Mouse (Mus musculus) adipocyte (in vitro differentiated cells): ENCODE measurements around the gene Olfr453.

Experiments
- DNase-seq: peaks from one replicate; pipeline ENCODE4 v3.0.0-alpha.2; 2016; ENCODE audit warnings: low spot score

Gene Olfr453

GRCm38 (mm10) chr6:42739071-42739470 is at the start of gene Olfr453:
TSS of gene Olfr453 (plus strand) at chr6:42739371.
- no peak for DNase-seq

- no peak for DNase-seq
Observed at GRCm38 (mm10) chr6:42689761-42690160, 49.4 kb upstream of the Olfr453 start.

GRCm38 (mm10) chr6:42692154-42692516 is 47.0 kb upstream of the Olfr453 start:
- peak; percentile 95 for DNase-seq

GRCm38 (mm10) chr6:42692517-42693190 is 46.5 kb upstream of the Olfr453 start:
- peak; percentile 96 for DNase-seq

- DNase-seq = peak; percentile 79
Observed at GRCm38 (mm10) chr6:42709291-42710211, 29.6 kb upstream of the Olfr453 start, which contains the start of gene Tcaf1. TSS of gene Tcaf1 (minus strand) at chr6:42710088.

GRCm38 (mm10) chr6:42714668-42715067 is 24.5 kb upstream of the Olfr453 start:
- no peak for DNase-seq

GRCm38 (mm10) chr6:42717973-42718372 is 21.2 kb upstream of the Olfr453 start:
- DNase-seq = no peak

- DNase-seq = no peak
Observed at GRCm38 (mm10) chr6:42742303-42742702, 3.1 kb downstream of the Olfr453 start.

- DNase-seq = no peak
Observed at GRCm38 (mm10) chr6:42747846-42748245, 8.7 kb downstream of the Olfr453 start.

- DNase-seq = no peak
Observed at GRCm38 (mm10) chr6:42756104-42756503, 16.9 kb downstream of the Olfr453 start, which contains the start of gene Olfr38. TSS of gene Olfr38 (plus strand) at chr6:42756404.

GRCm38 (mm10) chr6:42777066-42777465 is 37.9 kb downstream of the Olfr453 start:
- no peak for DNase-seq

GRCm38 (mm10) chr6:42784793-42785192 is 45.6 kb downstream of the Olfr453 start, which contains the start of gene Olfr452:
TSS of gene Olfr452 (plus strand) at chr6:42785093.
- no peak for DNase-seq

- no peak for DNase-seq
Observed at GRCm38 (mm10) chr6:42790247-42790948, 51.2 kb downstream of the Olfr453 start.

- DNase-seq = no peak
Observed at GRCm38 (mm10) chr6:42790949-42791556, 51.9 kb downstream of the Olfr453 start.

- no peak for DNase-seq
Observed at GRCm38 (mm10) chr6:42794982-42795381, 55.8 kb downstream of the Olfr453 start.
